Mouse (Mus musculus) cerebellum, adult (tissue): Measurements from ENCODE around the gene Ufd1.

ENCODE experiments used
- ATAC-seq: cut with Nextera tagmentation; 2 replicates; pipeline ENCODE4 v1.9.2; 2017; ENCODE audit warnings: mild to moderate bottlenecking, moderate library complexity, mixed read lengths; ENCODE audit not compliant: insufficient number of reproducible peaks, low FRiP score, low TSS enrichment

The Ufd1 gene

DNA sequence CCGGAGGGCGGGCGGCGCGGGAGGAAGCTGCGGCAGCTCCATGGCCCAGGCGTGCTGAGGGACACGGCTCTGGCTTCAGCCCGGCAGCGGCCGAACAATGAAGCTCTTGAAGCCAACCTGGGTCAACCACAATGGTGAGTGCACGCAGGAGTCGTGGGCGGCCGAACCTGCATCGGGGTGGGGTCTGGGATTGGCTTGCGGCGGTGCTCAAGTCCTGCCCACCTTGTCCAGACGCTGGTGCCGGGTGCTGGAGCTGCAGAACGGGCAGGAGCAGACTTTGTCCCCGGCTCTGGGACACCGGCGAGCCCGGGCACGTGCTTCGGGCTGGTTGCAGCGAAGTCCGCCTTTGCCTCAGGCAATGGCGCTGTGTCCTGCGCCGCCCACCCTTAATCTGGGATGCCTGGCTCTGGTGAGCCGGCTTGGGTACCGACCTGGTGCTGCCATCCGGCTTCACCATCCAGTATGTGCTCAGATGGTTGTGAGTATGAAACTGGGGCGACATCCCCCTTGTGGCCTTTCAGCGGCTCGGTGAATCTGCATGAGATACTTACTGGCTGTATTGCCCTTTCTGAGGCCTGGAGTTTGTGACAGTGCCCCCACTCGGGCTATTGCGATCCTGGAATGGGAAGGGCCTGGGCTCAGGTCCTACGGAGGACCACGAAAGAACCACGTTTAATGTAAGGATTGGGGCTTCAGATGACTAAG, 66.0 kb downstream of the Ufd1 start:
- ATAC-seq, result peak; percentile 10; the same call in 1 of the 2 replicates

DNA sequence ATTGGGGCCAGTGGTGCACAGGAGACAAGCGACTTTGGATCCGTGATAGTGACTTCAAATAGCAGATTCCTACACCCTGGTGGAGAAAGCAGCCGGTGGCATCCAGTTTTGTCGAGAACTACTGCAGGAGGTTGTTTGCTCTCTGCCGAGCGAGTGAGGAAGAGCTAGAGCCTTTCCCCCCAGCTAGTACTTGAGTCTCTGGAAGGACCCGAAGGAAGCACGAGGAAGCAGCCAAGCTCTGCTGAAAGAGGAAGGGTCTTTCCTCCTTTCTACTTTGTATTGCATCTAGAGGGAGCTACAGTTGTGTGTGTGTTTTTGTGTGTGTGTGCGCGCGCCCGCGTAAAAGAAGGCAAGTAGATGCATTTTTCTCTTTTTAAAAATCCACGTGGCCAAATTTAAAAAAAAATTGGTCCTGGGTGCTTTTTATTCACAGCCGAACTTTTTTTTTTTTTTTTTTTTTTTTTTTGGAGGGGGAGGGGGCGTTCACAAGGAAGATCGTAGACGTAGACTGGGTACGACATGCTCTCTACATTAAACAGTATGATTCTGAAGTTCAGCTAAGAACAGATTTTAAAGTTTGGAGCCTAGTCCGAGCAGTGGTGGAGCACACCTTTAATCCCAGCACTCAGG, 66.6 kb downstream of the Ufd1 start:
- ATAC-seq, result no peak

DNA sequence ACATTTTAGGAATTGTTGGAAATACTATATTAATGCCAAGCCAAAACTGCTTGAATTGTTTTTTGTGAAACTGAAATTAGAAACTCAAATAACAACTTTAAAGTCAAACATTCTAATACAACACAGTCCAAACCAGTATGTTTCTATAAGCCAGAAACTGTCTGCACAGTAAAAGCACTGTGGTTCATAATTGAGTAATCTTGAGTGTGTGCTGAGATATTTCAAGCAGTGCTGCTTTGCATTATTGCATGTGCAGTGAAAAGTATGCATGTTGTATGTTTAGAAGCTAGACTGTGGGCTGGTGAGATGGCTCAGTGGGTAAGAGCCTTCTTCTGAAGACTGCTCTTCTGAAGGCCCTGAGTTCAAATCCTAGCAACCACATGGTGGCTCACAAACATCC, 72.5 kb downstream of the Ufd1 start:
- ATAC-seq, result no peak
